Mouse (Mus musculus) MEL (cell line): ENCODE data around the gene Mdfi. TPM values are rescaled to one million over a fixed set of nuclear protein-coding genes. Genes with fewer than 3 reads are reported as not detected.

Experiments
- DNase-seq: peaks from one replicate; pipeline ENCODE4 v3.0.0; 2011; ENCODE audit warnings: low read depth, low spot score
- H3K27ac ChIP-seq: 2 replicates; pipeline ENCODE4 v1.5.1; 2012; ENCODE audit warnings: low read depth, mild to moderate bottlenecking, control low read depth, low read length, moderate library complexity; ENCODE audit not compliant: control insufficient read depth
- H3K27me3 ChIP-seq, 2 experiments: fragments of 150-350 bp in 1 of 2; sonication (generic) in 1 of 2; 2 replicates each; pipeline ENCODE4 v1.6.1; 2012; ENCODE audit warnings: low read length in 2 of 2, mild to moderate bottlenecking in 2 of 2, improper control_type of control experiment in 1 of 2, moderate library complexity in 1 of 2; ENCODE audit not compliant: insufficient read depth in 2 of 2, control insufficient read depth in 1 of 2
- H3K36me3 ChIP-seq, 2 experiments: 2 replicates each; pipeline ENCODE4 v1.6.1; 2012 to 2014; ENCODE audit warnings: low read length in 2 of 2, improper control_type of control experiment in 1 of 2, inconsistent platforms in 1 of 2, mild to moderate bottlenecking in 1 of 2; ENCODE audit not compliant: insufficient read depth in 2 of 2, control insufficient read depth in 1 of 2
- H3K4me1 ChIP-seq, 2 experiments: fragments of 150-350 bp in 1 of 2; sonication (generic) in 1 of 2; 2 replicates each; pipeline ENCODE4 v1.6.1; 2012; ENCODE audit warnings: low read length in 2 of 2, improper control_type of control experiment in 1 of 2, mild to moderate bottlenecking in 1 of 2; ENCODE audit not compliant: insufficient read depth in 2 of 2, control insufficient read depth in 1 of 2
- H3K4me3 ChIP-seq, 2 experiments: fragments of 150-350 bp in 1 of 2; sonication (generic) in 1 of 2; 2 replicates each; pipeline ENCODE4 v1.5.1; 2012; ENCODE audit warnings: low read depth in 2 of 2, low read length in 2 of 2, mild to moderate bottlenecking in 2 of 2, moderate library complexity in 2 of 2, control low read depth in 1 of 2, improper control_type of control experiment in 1 of 2; ENCODE audit not compliant: control insufficient read depth in 1 of 2, insufficient read depth in 1 of 2
- H3K79me2 ChIP-seq: 2 replicates; pipeline ENCODE4 v1.6.1; 2012; ENCODE audit warnings: mild to moderate bottlenecking, low read length, moderate library complexity; ENCODE audit not compliant: control insufficient read depth, poor library complexity, insufficient read depth
- H3K9ac ChIP-seq: 2 replicates; pipeline ENCODE4 v1.6.1; 2012; ENCODE audit warnings: low read depth, mild to moderate bottlenecking, control low read depth, low read length, moderate library complexity; ENCODE audit not compliant: control insufficient read depth, poor library complexity, severe bottlenecking
- H3K9me3 ChIP-seq: fragments of 150-350 bp; sonication (generic); replicated peaks from 2 replicates; pipeline ENCODE4 v1.6.1; 2012; ENCODE audit warnings: mild to moderate bottlenecking, low read length, improper control_type of control experiment, moderate library complexity; ENCODE audit not compliant: insufficient read depth
- CTCF ChIP-seq, 3 experiments: IDR thresholded peaks in 2 of 3; conservative IDR thresholded peaks in 1 of 3; 2 replicates each; pipeline ENCODE4 v1.5.1; 2011 to 2012; ENCODE audit warnings: low read length in 3 of 3, low read depth in 2 of 3, mild to moderate bottlenecking in 2 of 3, improper control_type of control experiment in 1 of 3, inconsistent platforms in 1 of 3, mixed read lengths in 1 of 3, moderate library complexity in 1 of 3; ENCODE audit not compliant: control insufficient read depth in 1 of 3, insufficient read depth in 1 of 3, poor library complexity in 1 of 3, severe bottlenecking in 1 of 3
- E2F4 ChIP-seq: IDR thresholded peaks from 2 replicates; pipeline ENCODE4 v1.6.1; 2011; ENCODE audit warnings: low read depth, low read length, improper control_type of control experiment, borderline replicate concordance
- GABPA ChIP-seq: IDR thresholded peaks from 2 replicates; pipeline ENCODE4 v1.6.1; 2012; ENCODE audit warnings: low read depth, mild to moderate bottlenecking, inconsistent platforms, low read length, improper control_type of control experiment, moderate library complexity
- GATA1 ChIP-seq: IDR thresholded peaks from 2 replicates; pipeline ENCODE4 v1.6.1; 2011; ENCODE audit warnings: low read depth, low read length, improper control_type of control experiment
- HCFC1 ChIP-seq: IDR thresholded peaks from 2 replicates; pipeline ENCODE4 v1.6.1; 2012; ENCODE audit warnings: low read depth, mild to moderate bottlenecking, inconsistent platforms, low read length, improper control_type of control experiment, moderate library complexity
- MAX ChIP-seq: IDR thresholded peaks from 2 replicates; pipeline ENCODE4 v1.6.1; 2011; ENCODE audit warnings: low read length, improper control_type of control experiment
- MAZ ChIP-seq: IDR thresholded peaks from 2 replicates; pipeline ENCODE4 v1.6.1; 2012; ENCODE audit warnings: low read depth, mild to moderate bottlenecking, inconsistent platforms, low read length, improper control_type of control experiment
- MYB ChIP-seq: IDR thresholded peaks from 2 replicates; pipeline ENCODE4 v1.6.1; 2011; ENCODE audit warnings: mild to moderate bottlenecking, low read depth, low read length, improper control_type of control experiment
- MYC ChIP-seq: IDR thresholded peaks from 2 replicates; pipeline ENCODE4 v1.6.1; 2011; ENCODE audit warnings: low read depth, mild to moderate bottlenecking, low read length, improper control_type of control experiment, moderate library complexity
- RAD21 ChIP-seq: IDR thresholded peaks from 2 replicates; pipeline ENCODE4 v1.6.1; 2011; ENCODE audit warnings: mild to moderate bottlenecking, low read depth, low read length, improper control_type of control experiment
- RCOR1 ChIP-seq: IDR thresholded peaks from 2 replicates; pipeline ENCODE4 v1.6.1; 2012; ENCODE audit warnings: low read depth, mild to moderate bottlenecking, inconsistent platforms, low read length, improper control_type of control experiment
- SMC3 ChIP-seq: IDR thresholded peaks from 2 replicates; pipeline ENCODE4 v1.6.1; 2011; ENCODE audit warnings: low read depth, low read length, improper control_type of control experiment
- UBTF ChIP-seq: IDR thresholded peaks from 2 replicates; pipeline ENCODE4 v1.6.1; 2012; ENCODE audit warnings: low read depth, mild to moderate bottlenecking, inconsistent platforms, low read length, improper control_type of control experiment, moderate library complexity, borderline replicate concordance; ENCODE audit not compliant: insufficient read depth
- USF1 ChIP-seq: IDR thresholded peaks from 2 replicates; pipeline ENCODE4 v1.6.1; 2014; ENCODE audit warnings: low read depth, mild to moderate bottlenecking, inconsistent platforms, low read length, improper control_type of control experiment, moderate library complexity
- ZC3H11A ChIP-seq: IDR thresholded peaks from 2 replicates; pipeline ENCODE4 v1.6.1; 2012; ENCODE audit warnings: low read depth, mild to moderate bottlenecking, inconsistent platforms, low read length, improper control_type of control experiment
- ZMIZ1 ChIP-seq: IDR thresholded peaks from 2 replicates; pipeline ENCODE4 v1.6.1; 2012; ENCODE audit warnings: low read depth, mild to moderate bottlenecking, inconsistent platforms, low read length, improper control_type of control experiment, moderate library complexity
- polyA plus RNA-seq, 2 experiments: library from polyadenylated mRNA; stranded (reverse) in 1 of 2; unstranded in 1 of 2; fragments of >175 nt in 1 of 2; fragments of >200 nt in 1 of 2; gene quantifications; 2 replicates each; pipeline versions ENCODE4 v1.2.1 to v1.2.4; 2012; ENCODE audit warnings: low replicate concordance in 2 of 2, low read depth in 1 of 2; ENCODE audit not compliant: insufficient read length in 2 of 2, insufficient read depth in 1 of 2, missing spikeins in 1 of 2
- total RNA-seq: library from RNA; depleted of rRNA; stranded (reverse); fragments of 300-350 nt; gene quantifications from 2 replicates; pipeline ENCODE4 v1.2.3, GENCODE M21; 2012

Gene Mdfi
- total and polyA plus RNA-seq, 3 experiments: not detected

- H3K9ac ChIP-seq: no peak overlapping the region
- DNase-seq: no peak
- H3K9me3 ChIP-seq: no peaks in the 10 kb centered on the region
- no peaks in the 10 kb centered on the region for H3K27me3 ChIP-seq
- no peaks in the 10 kb centered on the region for H3K79me2 ChIP-seq
- H3K27ac ChIP-seq: no peak overlapping the region
- H3K4me1 ChIP-seq: peaks cover 0 to 6% of the 10 kb centered on the region in 2 experiments; a peak in 2 of 4 replicates
- TF ChIP-seq USF1: peak; percentile 61; the same call in 1 of the 2 replicates
- TF ChIP-seq MYC: no peak
- H3K4me3 ChIP-seq: no peak overlapping the region
- 0 out of 4 replicates have a peak, but pooled peaks cover 0 to 2% of the 10 kb centered on the region in 2 experiments for H3K36me3 ChIP-seq
These were observed 37.1 kb downstream of the Mdfi start for GRCm38 (mm10) chr17:47797383-47797782.

- H3K4me1 ChIP-seq: peaks cover 0 to 6% of the 10 kb centered on the region in 2 experiments; a peak in 2 of 4 replicates
- no peaks in the 10 kb centered on the region for H3K79me2 ChIP-seq
- 0 out of 4 replicates have a peak, but pooled peaks cover 0 to 2% of the 10 kb centered on the region in 2 experiments for H3K36me3 ChIP-seq
- no peaks in the 10 kb centered on the region for H3K9me3 ChIP-seq
- no peaks in the 10 kb centered on the region for H3K27me3 ChIP-seq
- TF ChIP-seq SMC3 (peak; percentile 35), ZMIZ1 (no peak), ZC3H11A (0 out of 2 replicates have a peak, but pooled peaks have one; percentile 6), RAD21 (peak; percentile 37), UBTF (no peak), CTCF (IDR thresholded peaks at IDR 0.05 in 2 of 3, conservative IDR thresholded peaks at IDR 0.05 in 1 of 3; ENCODE audit: control insufficient read depth in 1 of 3, insufficient read depth in 1 of 3, low read depth in 2 of 3, low read length in 3 of 3, poor library complexity in 1 of 3, severe bottlenecking in 1 of 3) (peak; percentile 64 to 66 (median 65))
- no peak overlapping the region for H3K27ac ChIP-seq
- peak; percentile 66 for DNase-seq
- H3K4me3 ChIP-seq: no peak overlapping the region
- no peak overlapping the region for H3K9ac ChIP-seq
These were observed 37.5 kb downstream of the Mdfi start for GRCm38 (mm10) chr17:47796968-47797367.

GRCm38 (mm10) chr17:47796156-47796816 is 38.2 kb downstream of the Mdfi start:
- no peaks in the 10 kb centered on the region for H3K9me3 ChIP-seq
- no peak overlapping the region for H3K4me3 ChIP-seq
- H3K27ac ChIP-seq: no peak overlapping the region
- H3K36me3 ChIP-seq: 0 out of 4 replicates have a peak, but pooled peaks cover 0 to 2% of the 10 kb centered on the region in 2 experiments
- no peaks in the 10 kb centered on the region for H3K79me2 ChIP-seq
- H3K9ac ChIP-seq: no peak overlapping the region
- no peak for DNase-seq
- peaks cover 0 to 6% of the 10 kb centered on the region in 2 experiments; a peak in 2 of 4 replicates for H3K4me1 ChIP-seq
- TF ChIP-seq E2F4 (no peak), CTCF (IDR thresholded peaks at IDR 0.05 in 2 of 3, conservative IDR thresholded peaks at IDR 0.05 in 1 of 3; ENCODE audit: control insufficient read depth in 1 of 3, insufficient read depth in 1 of 3, low read depth in 2 of 3, low read length in 3 of 3, poor library complexity in 1 of 3, severe bottlenecking in 1 of 3) (no peak), MAZ (no peak), GATA1 (no peak), RCOR1 (no peak), HCFC1 (no peak), MYB (no peak), GABPA (no peak), MAX (no peak), USF1 (no peak)
- H3K27me3 ChIP-seq: no peaks in the 10 kb centered on the region
